Mouse (Mus musculus): ENCODE measurements at regions not wholly inside any gene's neighbourhood (a gene's known extent, or its start where the extent isn't known, plus 50 kb on each side); places are given as distances from the start of the nearest gene placed in this dataset.

DNA sequence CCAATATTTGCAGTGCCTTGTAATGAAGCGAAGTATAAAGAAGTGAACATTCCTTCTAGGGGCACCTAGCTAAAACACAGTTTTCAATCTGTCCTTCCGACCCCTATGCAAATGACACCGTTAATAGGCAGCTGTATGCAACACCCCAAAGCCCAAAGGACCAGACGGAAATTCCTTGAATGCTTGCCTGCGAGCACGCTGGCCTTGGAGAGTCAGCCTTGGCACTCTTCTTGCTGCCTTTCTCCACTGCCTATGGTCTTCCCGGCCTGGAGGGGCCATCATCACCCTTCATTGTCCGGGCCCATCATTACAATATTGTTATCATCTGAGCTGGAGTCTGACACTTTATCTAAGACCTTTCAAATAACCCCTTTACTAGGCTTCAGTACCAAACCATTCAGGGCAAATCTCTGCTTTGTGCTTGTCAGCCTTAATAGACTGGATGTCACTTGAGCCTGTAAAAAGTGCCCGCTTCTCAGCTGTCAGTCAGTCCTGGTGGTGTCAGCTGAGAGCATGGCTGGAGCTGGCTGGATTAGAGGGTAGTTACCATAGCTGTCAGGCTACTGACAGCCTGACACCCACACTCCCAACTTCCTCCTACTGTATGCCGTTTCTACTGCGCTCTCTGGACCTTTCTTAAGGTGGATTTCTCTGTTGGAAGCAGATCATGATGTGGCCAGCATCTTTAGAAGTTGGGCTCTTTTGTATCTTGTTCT, 290.6 kb upstream of the Atp5g3 start:
- DNase-seq (ENCODE audit: extremely low read depth, insufficient read length, low spot score) = no peak

DNA sequence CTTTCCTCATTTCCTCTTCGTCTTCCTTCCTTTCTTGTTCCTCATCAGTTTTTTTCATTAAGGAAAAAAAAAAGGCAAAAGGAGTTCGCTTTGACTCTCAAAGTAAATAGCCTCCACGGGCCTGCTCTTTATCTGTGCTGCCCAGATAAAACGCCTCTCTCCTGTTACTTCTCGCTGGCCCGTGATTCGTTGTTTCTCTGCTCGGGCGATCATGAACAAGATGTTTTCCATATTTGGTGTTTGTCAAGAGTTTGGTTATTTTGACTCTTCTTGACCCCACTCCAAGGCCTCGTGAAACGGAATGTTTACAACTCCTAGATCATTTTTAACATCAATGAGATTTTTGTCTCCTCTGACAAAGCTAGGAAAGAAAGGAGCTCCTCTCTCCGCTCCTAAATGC, 288.4 kb upstream of the Atp5g3 start:
- DNase-seq (ENCODE audit: extremely low read depth, insufficient read length, low spot score) = no peak

DNA sequence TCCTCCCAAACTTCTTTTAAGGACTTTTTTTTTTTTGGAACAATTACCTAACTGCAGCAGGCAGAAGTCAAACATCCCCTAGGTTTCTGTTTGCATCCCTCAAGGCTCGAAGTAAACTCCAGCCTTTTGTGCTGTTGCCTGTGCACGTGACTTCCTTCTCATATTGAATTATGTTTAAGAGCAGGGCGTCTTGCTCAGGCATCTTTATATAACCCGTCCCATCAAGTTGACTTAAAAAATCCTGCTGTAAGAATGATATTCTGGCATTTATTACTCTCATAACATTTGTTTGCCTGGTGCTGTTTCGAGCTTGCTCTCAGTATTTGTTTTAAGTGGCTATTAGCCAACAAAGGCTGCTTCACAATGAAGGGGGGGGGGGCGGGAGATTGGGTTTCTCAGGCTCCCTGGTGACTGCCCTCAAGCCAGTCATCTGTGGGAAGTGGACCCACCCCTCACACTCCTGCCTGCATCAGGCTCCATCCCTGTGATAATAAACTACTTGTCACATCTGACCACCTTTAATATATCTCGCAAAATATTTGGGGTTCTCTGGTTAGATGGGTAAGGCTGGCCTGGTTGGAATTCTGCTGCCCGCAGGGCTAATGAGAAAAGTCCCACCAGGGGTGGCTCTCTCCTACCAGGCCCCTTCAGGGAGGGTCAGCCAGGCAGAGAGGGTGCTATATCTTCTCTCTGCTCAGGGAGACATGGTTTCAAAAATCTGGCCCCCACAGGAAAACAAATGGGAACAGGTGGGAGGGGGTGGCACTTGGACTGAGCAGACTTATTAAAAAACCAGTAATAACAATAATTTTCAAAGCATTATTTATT, 277.1 kb upstream of the Atp5g3 start:
- DNase-seq (ENCODE audit: extremely low read depth, insufficient read length, low spot score) = no peak

DNA sequence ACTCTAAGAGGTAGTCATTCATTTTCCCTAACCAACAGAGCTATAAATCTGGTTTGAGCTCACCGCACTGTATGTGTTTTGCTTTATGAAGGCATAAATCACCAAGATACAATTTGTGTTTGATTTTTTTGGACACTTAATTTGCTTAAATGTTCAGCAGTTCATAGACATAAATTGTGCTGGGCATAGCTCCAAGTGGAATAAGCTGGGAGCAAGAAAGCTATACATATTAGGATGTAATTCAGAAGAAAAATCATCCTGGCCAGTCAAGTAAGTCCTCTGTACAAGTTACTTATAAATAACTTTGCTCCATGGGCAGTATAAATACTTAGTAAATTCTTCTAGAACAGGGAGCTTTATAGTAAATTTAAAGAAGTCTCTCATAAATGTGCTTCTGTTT, 267.0 kb upstream of the Atp5g3 start:
- DNase-seq (ENCODE audit: extremely low read depth, insufficient read length, low spot score) = no peak

DNA sequence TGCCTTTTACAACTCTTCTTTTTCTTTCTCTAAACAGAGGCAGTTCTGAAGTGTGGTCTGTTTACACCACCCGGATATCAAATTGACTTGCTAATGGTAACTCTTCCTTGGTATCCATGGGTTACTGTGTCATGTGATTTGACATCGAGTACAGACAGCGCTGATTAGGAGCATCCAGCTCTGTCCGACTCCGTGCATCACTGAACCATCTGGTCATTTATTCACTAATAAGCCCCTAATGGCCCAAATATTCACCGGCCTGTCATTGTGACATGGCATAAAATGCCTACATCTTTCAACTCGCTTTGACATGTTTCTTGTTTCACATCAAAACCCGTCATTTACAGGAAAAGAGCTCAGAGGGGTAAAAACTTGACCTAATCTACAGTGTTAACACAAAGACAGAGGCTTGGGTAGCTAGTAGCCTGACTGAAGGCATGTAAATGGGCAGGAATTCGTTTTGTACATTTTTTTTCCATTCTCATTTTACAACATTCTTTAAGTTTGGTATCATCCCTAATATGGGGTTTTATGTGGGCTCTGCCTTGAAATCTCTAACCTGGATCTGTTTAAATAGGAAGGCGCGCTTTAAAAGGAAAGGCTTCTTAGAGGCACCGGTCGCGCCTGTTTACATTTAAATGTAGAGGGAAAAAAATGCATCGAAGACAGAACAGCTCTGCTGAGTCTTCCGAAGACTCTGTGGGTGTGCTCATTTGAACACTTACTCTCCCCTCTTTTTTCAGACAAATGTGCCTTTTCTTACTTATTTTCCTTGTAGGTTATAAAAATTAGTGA, 257.8 kb upstream of the Atp5g3 start:
- no peak for DNase-seq (ENCODE audit: extremely low read depth, insufficient read length, low spot score)

DNA sequence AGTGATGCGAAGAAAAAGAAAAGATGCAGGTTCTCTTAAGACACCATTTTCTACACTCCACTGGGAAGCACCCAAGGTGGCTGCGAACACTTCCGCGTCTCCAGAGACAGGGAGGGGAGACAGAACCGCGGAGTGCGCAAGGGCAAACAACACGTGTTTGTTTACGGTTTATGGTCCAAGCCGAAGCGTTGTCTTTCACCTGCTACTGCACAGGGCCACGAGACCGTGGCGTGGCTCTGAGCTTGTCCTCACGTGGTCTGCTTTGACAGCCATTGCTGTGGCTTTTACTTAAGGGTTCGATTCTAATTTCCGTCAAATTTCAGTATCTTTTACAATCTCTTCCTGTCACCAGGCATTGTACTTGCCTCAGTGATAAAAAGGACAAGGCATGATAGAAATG, 257.2 kb upstream of the Atp5g3 start:
- peak; percentile 1 for DNase-seq (ENCODE audit: extremely low read depth, insufficient read length, low spot score)

DNA sequence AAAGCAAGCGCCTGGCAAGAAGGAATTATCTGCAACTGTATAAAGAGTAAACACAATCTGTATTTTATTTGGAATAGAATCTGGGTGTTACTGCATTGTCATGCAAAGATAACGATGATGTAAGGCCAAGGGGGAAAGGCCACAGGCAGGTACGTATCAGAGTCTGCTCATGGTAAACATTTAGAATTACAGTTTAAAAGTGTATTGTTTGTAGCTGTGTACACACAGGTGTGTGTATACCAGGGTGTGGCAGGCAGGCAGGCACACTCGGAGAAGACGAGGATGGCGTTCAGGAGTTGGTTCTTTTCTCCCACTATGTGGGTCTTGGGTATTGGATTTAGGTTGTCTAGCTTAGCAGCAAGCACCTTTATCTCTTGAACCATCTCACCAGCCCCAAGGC, 242.9 kb upstream of the Atp5g3 start:
- no peak for DNase-seq (ENCODE audit: extremely low read depth, insufficient read length, low spot score)

DNA sequence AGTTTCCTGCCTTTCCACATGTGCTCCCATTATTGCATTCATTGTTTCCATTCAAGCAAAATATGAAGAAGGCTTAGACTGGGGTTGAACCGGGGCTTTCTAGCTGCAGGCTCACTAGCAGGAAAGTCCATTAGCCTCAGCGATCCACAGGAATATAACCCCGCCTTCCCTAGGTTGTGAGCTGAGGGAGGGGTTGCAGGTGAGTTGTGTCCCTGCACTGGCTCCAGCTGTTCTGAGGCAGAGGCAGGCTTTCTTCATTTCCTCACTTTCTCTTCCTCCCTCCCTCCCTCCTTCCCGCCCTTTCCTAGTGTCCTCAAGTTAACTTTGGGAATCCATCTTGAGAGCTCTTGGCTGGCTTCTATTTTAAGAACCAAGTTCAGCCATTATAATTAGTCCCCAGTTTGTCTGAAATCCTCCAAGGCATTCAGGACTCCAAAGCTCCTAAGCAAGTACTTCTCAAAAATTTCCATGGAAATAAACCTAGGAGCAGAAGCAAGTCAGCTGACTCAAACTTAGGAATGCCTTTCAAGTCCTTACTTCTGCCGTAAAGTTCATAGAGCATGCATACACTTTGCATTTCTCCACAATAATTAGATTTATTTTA, 242.2 kb upstream of the Atp5g3 start:
- DNase-seq (ENCODE audit: extremely low read depth, insufficient read length, low spot score) = no peak

DNA sequence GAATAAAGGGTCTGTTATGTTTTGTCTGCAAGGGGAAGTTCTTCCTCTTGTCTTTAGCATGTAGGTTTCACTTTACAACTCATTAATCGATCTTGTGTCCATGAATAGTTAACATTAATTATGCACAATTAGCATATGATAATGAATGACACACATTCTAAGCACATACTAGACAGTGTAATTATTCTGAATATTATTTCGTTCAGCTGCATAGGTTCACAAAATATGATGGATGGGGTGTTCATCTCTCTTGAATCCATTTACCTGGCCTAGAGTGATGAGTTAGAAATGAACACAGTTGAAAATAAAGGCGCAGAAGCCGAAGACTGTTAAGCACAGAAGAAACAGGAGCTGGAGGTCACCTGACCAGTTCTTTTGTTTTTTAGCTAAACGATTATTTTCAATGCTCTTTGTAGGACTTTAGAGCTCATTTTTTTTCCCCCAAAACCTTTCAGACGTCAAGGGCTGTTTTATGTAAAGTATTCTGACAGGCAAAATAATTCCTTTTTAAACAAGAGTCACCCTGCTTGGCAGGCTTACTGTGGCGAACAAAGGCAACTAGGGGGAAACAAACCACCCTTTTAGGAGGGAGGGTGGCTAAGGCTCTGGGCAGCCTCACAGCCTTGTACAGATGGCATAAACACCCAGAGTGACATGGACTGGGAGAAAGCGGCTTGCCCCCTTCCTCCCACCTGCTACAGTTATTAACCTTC, 241.6 kb upstream of the Atp5g3 start:
- no peak for DNase-seq (ENCODE audit: extremely low read depth, insufficient read length, low spot score)

DNA sequence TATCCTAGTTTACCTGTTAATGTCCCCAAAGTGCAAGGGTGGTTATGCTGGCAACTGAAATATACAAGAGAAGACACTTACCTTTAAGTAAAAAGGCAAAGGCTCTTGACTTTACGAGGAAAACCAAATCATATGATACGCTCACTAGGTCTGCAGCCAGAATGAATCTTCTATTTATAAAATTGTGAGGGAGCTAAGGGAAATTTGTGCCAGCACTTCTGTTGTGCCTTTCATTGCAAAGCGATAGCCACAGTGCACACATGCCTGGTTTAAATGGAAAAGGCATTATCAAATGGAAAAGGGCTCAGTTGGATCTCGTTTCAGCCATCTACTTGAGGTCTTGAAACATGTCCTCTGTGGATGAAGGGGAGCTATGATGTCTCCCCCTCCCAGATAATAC, 236.1 kb upstream of the Atp5g3 start:
- no peak for DNase-seq (ENCODE audit: extremely low read depth, insufficient read length, low spot score)

DNA sequence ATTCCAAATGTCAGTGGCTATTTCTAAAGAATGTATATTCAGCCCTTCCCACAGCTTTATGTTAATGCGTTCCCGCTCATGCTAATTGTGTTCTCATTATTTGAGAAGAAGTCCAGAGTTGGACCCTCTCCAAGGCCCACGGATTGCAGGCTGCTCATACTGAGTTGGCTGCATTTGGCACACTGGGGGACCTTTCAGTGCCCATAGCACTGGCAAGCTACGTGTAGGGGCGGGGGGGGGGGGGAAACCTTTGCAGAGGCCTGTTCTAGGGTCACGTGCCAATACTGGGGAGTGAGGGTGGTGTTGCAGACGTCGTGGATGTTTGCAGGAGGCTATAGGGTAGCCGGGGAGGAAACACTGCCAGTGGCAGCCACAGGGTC, 225.5 kb upstream of the Atp5g3 start:
- DNase-seq (ENCODE audit: extremely low read depth, insufficient read length, low spot score) = no peak

DNA sequence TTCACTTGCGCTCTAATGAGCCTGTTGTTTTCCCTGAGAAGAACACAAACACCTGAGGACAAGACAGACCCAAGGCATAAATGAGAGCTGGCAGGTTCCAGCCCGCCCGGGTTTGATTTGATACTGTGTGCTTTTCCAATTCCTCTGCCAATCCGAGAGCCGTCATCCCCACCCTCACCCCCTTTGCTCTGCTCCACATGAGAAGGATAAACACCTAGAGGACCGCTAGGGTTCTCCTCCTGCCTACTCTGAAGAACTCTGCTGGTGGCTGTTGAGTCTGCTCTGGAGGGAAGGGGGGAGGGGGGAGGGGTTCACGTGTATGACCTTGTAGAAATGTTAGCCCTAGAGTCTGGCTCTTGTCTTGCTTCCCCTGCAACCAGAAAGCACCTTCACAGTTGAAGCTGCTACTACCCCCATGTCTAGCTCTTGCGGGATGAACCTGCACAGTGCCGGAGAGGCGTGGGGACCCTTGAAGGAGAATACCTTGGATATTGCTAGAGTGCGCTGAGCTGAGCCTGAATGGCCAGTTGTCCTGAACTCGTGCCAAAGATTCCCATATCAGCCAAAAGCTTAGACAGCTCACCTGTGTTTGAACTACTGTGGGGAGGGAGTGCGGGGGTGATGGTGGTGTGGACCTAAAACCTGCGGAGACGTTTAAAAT, 225.0 kb upstream of the Atp5g3 start:
- no peak for DNase-seq (ENCODE audit: extremely low read depth, insufficient read length, low spot score)

DNA sequence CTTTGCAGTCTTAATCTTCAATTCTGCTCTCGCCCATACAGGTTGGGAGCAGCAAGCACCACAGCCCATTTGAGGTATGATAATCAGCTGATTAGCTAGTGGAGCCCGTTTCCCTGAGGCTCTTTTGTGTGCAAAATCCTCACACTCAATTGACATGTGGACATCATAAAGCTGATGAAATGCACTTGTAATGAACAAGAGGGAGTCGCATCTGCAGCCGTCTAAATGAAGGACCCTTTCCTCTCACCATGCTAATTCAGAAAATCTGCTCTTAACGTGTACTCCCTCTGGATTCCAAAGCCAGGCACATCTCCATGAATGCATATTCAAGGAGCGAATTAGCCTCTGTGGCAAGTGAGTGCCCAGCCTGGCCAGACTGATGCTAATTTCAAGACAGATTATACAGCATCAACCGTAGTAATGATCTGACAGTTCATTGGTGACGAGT, 219.0 kb upstream of the Atp5g3 start:
- no peak for DNase-seq (ENCODE audit: extremely low read depth, insufficient read length, low spot score)

DNA sequence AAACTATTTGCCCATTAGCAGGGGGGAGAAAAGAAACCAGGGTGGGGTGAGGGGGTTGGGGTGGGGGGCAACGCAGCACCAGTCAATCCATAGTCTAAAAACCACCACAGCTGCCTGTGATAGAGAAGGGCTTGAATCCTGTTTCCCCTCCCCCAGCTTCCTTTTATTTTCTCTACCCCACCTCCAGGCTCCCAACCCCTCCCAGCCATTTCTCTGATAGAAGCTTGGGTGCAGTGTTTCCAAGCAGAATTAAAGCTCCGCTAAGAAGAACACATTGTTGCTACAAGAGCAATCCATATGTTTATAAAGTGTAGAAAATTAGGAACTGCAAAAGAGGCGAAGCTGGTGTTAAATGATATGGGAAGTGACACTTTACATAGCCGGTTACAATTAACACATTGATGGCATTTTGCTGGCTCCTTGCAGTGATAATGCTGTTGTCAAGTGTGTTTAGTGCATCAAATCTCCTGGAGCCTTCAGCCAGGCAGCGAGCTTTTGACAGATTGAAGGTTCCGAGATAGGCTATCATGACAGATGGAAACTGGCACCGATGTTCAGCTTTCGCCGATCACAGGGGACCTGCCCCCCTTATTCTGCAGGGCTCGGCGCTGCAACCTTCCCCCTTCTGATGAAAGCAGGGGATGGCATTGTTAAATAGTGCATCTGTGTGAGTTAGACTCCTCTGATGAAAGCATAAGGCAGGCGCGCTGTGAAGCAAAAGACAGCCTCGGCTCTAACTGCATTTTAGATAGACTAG, 217.8 kb upstream of the Atp5g3 start:
- no peak for DNase-seq (ENCODE audit: extremely low read depth, insufficient read length, low spot score)

DNA sequence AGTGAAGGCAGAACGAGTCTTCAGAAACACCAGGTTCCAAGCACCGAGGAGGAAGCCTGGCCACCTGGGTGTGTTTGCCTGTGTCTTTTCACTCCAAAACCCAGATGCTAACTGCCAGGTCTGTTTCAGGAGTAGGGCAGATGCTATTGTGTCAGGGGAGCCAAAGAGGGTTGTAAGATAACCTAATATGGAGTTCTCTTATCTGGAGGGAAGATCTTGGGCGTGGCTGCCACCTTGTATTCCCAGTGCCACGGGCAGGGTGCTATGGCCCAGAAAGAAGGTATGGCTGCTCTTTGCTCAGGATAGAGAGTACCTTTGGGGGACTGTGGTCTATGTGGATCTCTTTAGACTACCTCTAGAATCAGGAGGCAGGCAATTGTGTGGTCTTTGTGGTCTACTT, 216.0 kb upstream of the Atp5g3 start:
- no peak for DNase-seq (ENCODE audit: extremely low read depth, insufficient read length, low spot score)

DNA sequence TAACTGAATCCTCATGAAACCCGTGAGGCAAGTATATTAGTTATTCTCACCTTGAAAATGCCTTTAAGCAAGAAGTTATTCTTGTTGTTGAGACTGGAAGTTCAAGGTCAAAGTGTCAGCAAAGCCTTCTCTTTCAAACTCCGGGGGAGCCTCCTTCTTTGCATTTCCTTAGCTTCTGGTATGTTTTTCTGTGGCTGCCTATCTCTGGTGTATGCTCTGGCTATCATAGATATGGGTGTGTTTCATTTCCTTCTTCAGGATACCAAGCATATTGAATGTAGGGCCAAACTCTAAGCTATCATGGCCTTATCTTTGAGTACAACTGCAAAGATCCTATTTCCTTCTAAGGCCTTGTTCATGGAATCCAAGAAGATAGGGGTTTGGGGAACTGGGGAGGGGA, 213.1 kb upstream of the Atp5g3 start:
- DNase-seq (ENCODE audit: extremely low read depth, insufficient read length, low spot score) = no peak

DNA sequence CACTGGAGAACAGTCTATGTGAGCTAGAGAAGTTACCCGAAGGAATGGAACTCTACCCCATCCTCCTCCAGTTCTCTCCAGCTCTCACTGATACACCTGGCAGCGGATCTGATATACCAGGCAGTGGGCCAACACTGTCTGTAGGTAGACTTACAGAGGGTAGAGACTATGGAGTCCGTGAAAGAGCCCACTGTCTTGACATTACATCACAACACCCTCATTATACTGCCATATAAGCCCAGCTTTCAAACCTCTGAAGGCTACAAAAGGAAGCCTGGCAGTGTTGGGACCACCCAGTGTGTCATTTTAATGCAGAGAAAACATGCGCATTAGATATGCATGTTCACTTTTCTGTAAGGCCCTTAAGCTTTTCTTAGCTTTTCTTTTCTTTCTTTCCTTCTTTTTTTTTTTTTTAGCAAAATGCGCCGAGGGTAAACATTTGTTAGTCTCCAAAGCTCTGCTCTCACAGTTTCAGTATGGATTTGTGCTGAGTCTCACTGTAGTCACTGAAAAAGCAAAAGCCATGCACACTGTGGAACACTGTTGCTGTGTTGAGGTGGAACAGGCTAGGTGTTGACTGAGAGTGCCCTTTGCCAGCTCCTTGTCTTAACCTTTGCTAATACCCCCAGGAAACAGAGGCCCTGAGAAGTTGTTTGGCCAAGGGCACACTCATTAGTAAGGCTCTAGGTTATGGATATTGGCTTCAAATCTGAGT, 212.4 kb upstream of the Atp5g3 start:
- DNase-seq (ENCODE audit: extremely low read depth, insufficient read length, low spot score) = no peak

DNA sequence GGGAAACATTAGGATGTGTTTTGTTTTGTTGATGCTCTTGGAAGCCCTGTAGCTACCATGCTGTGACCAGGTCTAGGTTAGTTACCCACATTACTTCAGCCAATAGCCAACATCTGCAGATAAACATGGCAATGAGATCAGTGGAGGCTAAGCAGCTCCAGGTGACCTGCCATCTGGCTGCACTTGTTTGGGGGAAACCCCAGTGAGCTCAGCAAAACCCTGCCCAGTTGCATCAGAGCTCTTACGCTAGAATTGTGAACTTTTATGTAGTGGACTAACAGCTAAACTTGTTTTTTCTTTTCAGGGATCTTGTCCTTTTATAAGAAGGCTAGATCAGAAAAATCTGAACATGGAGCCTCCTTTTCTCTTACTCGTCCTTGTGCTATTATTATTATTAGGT, 211.8 kb upstream of the Atp5g3 start:
- DNase-seq (ENCODE audit: extremely low read depth, insufficient read length, low spot score) = no peak

DNA sequence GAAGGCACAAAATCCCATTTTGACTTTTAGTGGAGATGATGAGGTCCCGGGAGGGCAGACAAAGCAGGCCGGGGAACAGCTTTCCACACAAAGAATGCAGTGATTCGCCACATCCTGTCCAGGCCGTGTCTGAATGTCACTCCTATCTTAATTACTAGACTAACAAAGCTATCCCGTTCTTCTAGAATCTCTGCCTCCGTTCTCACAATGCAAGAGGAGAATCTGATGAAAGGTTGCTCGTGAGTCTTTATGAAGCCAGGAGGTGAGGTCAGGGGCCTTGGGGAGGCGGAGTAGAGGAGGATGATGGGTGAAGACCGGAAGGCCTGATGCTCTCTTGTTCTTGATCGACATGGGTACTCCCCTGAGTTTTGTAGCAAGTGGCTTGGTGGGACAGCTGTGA, 208.9 kb upstream of the Atp5g3 start:
- DNase-seq (ENCODE audit: extremely low read depth, insufficient read length, low spot score) = no peak
